Mouse (Mus musculus) brain, adult 10 weeks (tissue): ENCODE measurements around the gene Grb14. TPM values are rescaled to one million over a fixed set of nuclear protein-coding genes. Genes with fewer than 3 reads are reported as not detected.

Experiments
- polyA plus RNA-seq: library from polyadenylated mRNA; stranded (reverse); fragments of 350-450 nt; fragmentation: Illumina TruSeq; extraction: RNeasy Lipid Tissue Mini Kit (QIAGEN cat#74804); gene quantifications from one replicate; pipeline ENCODE4 v1.2.3, GENCODE M21; 2015; ENCODE audit warnings: low read depth, low replicate concordance

The Grb14 gene
- polyA plus RNA-seq = 54.3 TPM

DNA sequence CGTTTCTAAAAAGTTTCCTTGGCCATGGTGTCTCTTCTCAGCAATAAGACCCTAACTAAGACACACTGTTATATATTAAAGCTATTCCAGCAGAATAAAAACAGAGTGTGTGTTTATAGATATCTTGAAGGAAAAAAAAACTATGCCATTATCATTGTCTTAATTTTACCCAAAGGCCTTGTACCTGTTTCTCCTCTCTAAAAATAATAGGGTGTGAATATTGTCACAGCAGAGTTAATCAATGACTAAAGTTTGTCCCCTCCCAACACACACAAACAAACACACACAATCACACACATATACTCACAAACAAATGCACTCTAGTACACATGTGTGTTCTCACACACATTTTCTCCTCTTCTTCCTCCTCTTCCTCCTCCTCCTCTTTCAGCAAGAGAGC is at the start of gene Grb14:
Gene Grb14, minus strand, starts transcription at position 101 of the 400 bp plus-strand sequence.

Other genes starting within 250 kb of the Grb14 start
- 8.0 TPM for gene Cobll1, start 214.4 kb upstream of the Grb14 start, polyA plus RNA-seq